Mouse (Mus musculus) bone marrow, adult 2 months (tissue): ENCODE data around the gene Pde3a. TPM values are rescaled to one million over a fixed set of nuclear protein-coding genes. Genes with fewer than 3 reads are reported as not detected.
"Not testable (repeated sequence)": the region's sequence is repeated elsewhere in the genome, so short reads cannot be mapped to it uniquely, and the experiment has no call there.

Experiments used
- H3K27ac ChIP-seq: fragments of 200-500 bp; 2 replicates; pipeline ENCODE4 v1.5.1; 2012; ENCODE audit warnings: low read depth, mild to moderate bottlenecking, control low read depth, inconsistent platforms, low read length; ENCODE audit not compliant: control insufficient read depth, poor library complexity, insufficient read depth
- H3K4me1 ChIP-seq: fragments of 200-500 bp; 2 replicates; pipeline ENCODE4 v1.6.1; 2011; ENCODE audit warnings: low read length; ENCODE audit not compliant: control insufficient read depth, insufficient read depth
- H3K4me3 ChIP-seq: fragments of 200-500 bp; replicated peaks from 2 replicates; pipeline ENCODE3; 2011; ENCODE audit warnings: mild to moderate bottlenecking, low read depth, low read length, control low read depth; ENCODE audit not compliant: control insufficient read depth
- CTCF ChIP-seq: fragments of 200-500 bp; IDR thresholded peaks from 2 replicates; pipeline ENCODE4 v1.5.1; 2011; ENCODE audit warnings: low read length, control low read depth; ENCODE audit not compliant: control insufficient read depth, insufficient read depth
- POLR2A ChIP-seq: fragments of 200-500 bp; IDR thresholded peaks from 2 replicates; pipeline ENCODE4 v1.6.1; 2011; ENCODE audit warnings: low read depth, mild to moderate bottlenecking, control low read depth, low read length, borderline replicate concordance; ENCODE audit not compliant: control insufficient read depth
- WGBS: fragments of 180-500 bp; shearing (Covaris S2); methylation state at CpG from one replicate; pipeline ENCODE4 v1.1.7; 2018; 5-methylcytosine and 5-hydroxymethylcytosine counted together
- polyA plus RNA-seq: library from polyadenylated mRNA; stranded (reverse); fragments of >200 nt; gene quantifications from 2 replicates; pipeline ENCODE4 v1.2.4, GENCODE M21; 2011; ENCODE audit warnings: low replicate concordance; ENCODE audit not compliant: missing spikeins, insufficient read depth, insufficient read length

Pde3a gene
- polyA plus RNA-seq, 1 experiment = 3.1 TPM

DNA sequence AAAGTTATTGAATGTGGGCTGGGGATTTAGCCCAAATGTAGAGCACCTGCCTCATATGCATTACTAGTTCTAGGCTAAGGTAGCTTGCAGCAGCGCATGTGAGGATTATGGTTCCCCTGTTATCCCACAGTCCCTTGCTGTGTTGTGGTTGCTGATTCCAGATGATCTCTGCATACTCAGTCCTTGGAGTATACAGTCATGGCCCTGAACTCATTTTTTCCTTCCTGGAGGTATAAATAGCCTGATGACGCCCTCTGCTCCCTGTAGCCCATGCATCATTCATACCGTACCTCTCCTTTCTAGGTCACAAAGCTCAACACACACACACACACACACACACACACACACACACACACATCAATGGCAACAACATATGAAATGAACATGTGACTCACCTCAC is 72.2 kb downstream of the Pde3a start:
- WGBS = 82% methylated on average over 3 of the region's 3 CpGs
- Histone ChIP-seq H3K27ac (no peak overlapping the region), H3K4me3 (no peak overlapping the region), H3K4me1 (no peaks in the 10 kb centered on the region)
- TF ChIP-seq POLR2A (no peak), CTCF (no peak)

DNA sequence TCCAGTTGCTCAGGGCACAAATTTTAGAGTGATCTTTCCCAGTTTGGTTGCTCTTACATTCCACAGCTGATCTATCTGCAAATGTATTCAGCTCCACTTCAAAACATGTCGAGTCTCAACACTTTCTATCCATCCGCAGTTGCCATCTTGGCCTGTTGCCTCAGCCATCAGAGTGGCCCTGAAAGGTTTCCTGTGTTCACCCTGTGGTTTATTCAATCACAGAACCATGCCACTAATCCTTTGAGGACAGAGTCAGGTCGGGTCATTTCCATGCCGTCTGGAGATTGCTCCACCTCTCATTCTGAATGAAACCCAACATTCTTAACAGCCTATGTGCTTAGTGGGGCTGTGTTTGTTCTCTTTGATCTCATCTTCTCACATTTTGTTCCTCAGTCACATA is 73.9 kb downstream of the Pde3a start:
- TF ChIP-seq CTCF = no peak
- no peak for TF ChIP-seq POLR2A
- WGBS = 42% methylated on average over 4 of the region's 4 CpGs
- H3K4me1 ChIP-seq = no peaks in the 10 kb centered on the region

DNA sequence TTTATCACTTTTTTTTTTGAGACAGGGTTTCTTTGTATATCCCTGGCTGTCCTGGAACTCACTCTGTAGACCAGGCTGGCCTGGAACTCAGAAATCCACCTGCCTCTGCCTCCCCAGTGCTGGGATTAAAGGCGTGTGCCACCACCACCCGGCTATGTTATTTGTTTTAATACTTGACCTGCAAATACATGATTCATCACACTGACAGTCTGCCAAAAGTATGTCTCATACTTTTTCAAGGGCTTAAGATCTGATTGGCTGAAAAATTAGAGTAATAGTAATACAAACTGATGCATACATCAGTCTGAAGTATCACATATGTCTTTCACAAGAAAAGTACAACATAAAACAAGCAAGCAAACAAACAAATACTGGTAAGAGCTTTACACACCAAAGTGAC is 78.1 kb downstream of the Pde3a start:
- not testable (repeated sequence) for H3K27ac ChIP-seq, H3K4me3 ChIP-seq, H3K4me1 ChIP-seq
- 79% methylated on average over 2 of the region's 2 CpGs for WGBS

More for the DNA sequence above, 73.9 kb downstream of the Pde3a start:
- Histone ChIP-seq H3K27ac (no peak overlapping the region), H3K4me3 (no peak overlapping the region)

DNA sequence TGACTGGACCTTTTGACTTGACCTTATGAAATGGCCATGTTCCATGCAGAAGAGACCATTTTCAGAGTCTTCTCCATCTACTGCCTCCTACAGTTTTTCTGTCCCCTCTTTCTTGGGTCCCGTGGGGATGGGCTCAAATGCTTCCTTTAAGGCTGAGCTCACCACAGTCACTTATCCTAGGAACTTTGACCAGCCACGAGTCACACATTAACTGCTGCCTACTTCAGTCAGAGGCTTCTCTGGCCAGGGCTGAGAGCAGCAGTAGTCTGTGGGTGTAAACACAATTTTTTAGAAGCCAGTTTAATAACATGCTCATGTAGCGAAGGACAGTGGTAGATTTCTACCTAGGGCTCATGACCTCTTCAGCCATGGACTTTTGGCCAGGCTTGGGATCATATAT is 79.0 kb downstream of the Pde3a start:
- WGBS = 62% methylated on average over 3 of the region's 3 CpGs
- Histone ChIP-seq H3K4me3 (no peak overlapping the region), H3K4me1 (no peaks in the 10 kb centered on the region), H3K27ac (no peak overlapping the region)
- TF ChIP-seq CTCF = no peak
- TF ChIP-seq POLR2A = no peak

DNA sequence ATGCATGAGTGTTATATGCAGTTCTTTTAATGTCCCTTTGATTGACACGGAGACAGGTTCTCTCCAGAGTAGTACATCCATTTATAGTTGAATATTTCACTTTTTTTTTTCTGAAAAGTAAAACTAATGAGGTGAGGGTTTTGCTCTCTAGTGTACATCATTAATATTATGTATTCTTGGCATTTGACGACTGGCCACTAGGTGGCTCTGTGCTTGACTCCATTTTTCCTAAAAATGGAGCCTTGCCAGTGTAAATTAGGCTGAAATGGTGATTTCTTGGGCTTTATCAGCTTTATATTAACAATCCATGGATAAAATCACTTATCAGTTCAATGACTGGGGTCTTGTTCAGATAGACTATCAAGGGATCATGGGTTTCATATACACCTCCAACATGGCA is 82.4 kb downstream of the Pde3a start:
- Histone ChIP-seq H3K4me3 (no peak overlapping the region), H3K27ac (no peak overlapping the region), H3K4me1 (no peaks in the 10 kb centered on the region)
- TF ChIP-seq POLR2A (no peak), CTCF (no peak)
- WGBS = 55% methylated on average over 2 of the region's 2 CpGs

DNA sequence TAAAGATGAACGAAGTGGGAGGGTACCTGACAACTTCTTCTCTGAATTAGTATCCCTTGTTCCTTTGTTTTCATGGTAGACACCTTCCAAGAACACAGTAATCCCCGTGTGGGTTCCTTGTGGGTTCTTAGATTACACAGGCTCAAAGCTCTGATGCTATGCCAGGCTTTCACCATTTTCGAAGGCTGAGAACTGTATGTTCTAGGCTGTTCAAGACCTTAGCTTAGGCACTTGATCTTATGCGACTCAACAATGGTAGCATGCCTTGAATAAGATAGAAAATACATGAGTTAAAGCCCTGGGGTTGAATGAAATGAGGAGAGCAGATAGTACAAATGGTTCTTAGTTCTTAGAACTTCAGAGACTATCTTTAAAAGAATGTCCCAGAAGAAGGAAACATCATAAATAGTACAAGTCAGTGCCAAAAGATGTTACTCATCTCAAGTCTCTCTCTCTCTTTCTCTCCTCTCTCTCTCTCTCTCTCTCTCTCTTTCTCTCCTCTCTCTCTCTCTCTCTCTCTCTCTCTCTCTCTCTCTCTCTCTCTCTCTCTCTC is 83.6 kb downstream of the Pde3a start:
- H3K27ac ChIP-seq = no peak overlapping the region
- TF ChIP-seq POLR2A = no peak
- H3K4me3 ChIP-seq = no peak overlapping the region
- 69% methylated on average over 4 of the region's 4 CpGs for WGBS
- no peaks in the 10 kb centered on the region for H3K4me1 ChIP-seq

DNA sequence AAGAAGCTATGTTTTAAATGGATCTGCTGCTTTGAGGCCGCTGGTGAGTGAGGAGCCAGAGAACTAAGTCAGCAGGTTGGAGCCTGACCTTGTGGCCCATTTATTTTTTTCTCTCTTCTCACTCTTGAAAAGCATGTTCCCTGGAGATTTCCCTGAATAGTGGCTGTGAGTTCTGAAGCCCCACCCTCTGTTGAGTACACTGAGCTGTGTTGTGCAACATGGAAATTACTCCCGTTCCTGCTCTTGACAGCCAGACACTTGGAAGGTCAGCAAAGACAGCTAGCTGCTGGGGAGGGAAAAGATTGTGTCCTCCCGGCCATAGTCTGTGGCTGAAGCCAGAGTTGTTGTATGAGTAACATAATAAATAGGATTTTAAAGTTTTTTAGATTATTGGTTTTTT is 84.2 kb downstream of the Pde3a start:
- H3K27ac ChIP-seq = no peak overlapping the region
- no peak for TF ChIP-seq CTCF
- no peak for TF ChIP-seq POLR2A
- H3K4me1 ChIP-seq = no peaks in the 10 kb centered on the region
- 63% methylated on average over 3 of the region's 3 CpGs for WGBS
- no peak overlapping the region for H3K4me3 ChIP-seq

DNA sequence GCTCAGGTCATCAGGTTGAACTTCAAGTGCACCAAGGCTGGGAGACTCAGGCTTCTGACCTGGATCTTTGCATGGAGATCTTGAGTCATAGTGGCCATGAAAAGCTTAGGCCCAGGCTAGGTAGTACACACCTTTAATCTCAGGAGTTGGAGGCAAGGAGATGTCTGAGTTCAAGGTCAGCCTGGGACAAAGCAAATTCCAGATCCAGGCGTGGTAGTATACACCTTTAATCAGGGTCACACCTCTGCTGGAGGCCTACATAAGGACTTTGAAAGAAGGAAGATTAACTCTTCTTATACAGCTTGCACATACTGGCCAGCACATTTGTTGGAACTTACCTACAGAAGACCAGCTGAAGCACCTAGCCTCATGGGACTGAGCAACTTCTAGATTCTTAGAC is 86.8 kb downstream of the Pde3a start:
- Histone ChIP-seq H3K4me3 (no peak overlapping the region), H3K27ac (no peak overlapping the region), H3K4me1 (no peaks in the 10 kb centered on the region)
- TF ChIP-seq CTCF = no peak
- no peak for TF ChIP-seq POLR2A
- 46% methylated on average over 1 of the region's 1 CpGs for WGBS

DNA sequence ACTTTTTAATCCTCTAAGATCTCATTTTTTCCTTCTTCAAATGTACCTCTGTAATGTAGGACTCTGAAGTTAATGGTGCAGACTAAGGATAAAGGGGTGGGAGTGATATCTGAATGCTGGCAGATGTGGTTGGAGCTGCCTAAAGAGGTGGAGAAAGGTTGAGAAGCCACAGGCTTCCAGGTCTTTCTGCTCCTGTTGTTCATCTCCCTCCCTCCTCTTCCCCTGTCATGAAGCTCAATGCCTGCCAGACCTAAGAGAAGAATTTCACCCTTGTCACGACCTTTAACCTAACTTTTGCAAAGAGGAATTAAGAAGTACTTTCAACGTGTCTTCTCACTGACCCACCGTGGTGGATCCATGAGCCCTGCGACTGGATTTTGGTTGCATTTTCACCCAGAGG is 87.4 kb downstream of the Pde3a start:
- no peak overlapping the region for H3K4me3 ChIP-seq
- TF ChIP-seq POLR2A (no peak), CTCF (no peak)
- no peaks in the 10 kb centered on the region for H3K4me1 ChIP-seq
- no peak overlapping the region for H3K27ac ChIP-seq
- WGBS = 75% methylated on average over 4 of the region's 4 CpGs
